Mouse (Mus musculus): ENCODE measurements around the gene Akap12.
A peak's percentile ranks its signal among the peaks of the same experiment; 100 is the strongest.

Akap12 gene

GRCm38 (mm10) chr10:4284781-4285180 is 18.6 kb downstream of the Akap12 start:
- no peak for DNase-seq (ENCODE audit: low read depth)

DNA sequence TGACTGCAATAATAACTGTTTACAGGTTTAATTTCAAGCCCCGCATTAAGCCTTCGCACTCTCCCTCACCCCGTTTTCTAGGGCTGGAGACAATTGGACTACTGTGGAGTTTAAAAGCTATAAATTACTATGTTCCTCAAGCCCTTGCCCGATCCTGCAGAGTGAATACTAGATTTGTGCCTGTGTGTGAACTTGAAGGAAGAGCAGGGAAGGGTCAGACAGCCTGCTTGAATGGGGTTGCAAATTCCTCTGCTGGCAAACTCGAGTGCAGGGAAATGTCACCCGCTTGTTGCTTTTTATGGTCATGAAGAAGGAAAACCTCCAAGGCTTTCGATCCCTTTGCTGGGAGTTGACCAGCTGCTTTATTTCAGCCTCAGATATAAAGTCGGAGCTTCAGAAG is 19.6 kb downstream of the Akap12 start:
- no peak for DNase-seq (ENCODE audit: low read depth)

GRCm38 (mm10) chr10:4289171-4289570 is 23.0 kb downstream of the Akap12 start:
- no peak for DNase-seq (ENCODE audit: low read depth)

DNA sequence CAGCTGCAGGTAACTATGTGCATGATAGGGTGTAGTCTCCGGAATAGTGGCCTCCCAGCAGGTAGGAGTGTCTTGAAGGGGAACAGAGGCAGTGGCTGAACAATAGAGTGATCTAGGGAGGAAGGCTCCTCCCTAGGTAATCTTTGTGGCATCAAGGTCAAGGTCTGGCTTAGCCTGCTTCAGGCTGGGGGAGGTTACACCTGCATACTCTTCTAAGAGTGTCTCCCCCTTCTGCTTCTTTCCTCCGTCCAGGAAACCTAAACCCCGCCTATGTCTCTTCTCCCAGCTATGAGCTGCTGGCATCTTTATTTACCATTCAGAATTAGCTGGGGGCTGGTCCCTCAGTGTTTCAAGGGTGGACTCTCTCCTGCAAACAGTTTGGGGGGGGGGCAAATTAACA is 23.5 kb downstream of the Akap12 start:
- DNase-seq (ENCODE audit: low read depth) = no peak

GRCm38 (mm10) chr10:4290145-4290544 is 24.0 kb downstream of the Akap12 start:
- DNase-seq (ENCODE audit: low read depth) = no peak

DNA sequence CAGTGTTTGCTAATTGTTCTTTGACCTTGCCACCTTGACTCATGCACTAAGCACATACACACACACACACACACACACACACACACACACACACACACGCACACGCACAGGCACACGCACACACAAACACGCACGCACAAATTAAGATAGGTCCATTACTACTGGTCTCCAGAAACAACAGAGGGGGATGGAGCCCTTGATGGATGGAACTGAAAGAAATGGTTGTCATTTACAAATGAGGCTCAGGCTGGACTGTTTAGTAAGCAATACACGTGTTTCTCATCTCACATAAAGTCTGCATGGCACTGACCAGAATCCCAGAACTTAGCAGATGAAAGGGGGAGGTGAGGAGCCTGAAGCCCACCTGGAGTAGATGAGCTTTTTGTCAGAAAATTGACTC is 24.4 kb downstream of the Akap12 start:
- DNase-seq (ENCODE audit: low read depth) = no peak

DNA sequence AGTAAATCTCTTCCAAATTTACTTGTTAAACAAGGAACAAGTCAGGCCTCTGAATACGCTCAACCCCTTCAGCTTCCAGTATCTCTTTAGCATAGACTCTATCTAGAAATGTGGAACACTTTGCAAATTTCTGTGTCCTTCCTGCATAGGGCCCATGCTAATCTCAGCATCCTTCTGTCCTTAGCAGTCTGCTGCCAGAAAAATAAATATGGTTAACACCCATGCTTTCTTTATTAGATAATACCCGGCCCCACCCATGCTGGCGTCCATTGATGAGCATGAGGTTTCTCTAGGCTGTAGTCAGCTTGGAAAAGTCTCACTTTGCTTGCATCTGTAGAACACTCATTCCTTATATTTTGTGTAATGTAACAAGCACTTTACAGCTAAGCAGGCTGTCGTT is 27.2 kb downstream of the Akap12 start:
- no peak for DNase-seq (ENCODE audit: low read depth)

DNA sequence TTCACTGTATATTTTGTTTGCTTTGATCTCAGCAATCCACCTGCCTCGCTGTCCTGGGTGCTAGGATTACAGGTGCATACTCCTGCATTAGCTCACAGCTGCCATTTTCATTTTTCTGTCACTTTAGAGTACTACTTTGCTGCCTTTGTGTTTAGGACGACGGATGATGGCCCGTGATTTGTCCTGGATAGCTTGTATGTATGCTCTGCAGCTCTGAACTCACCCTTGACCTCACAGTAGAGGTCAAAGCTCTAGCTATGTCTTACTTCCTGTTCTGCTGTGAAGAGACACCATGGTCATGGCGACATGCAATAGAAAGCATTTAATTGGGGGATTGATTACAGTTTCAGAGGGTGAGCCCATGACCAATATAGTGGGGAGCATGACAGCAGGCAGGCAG is 37.4 kb downstream of the Akap12 start:
- DNase-seq (ENCODE audit: low read depth) = no peak

DNA sequence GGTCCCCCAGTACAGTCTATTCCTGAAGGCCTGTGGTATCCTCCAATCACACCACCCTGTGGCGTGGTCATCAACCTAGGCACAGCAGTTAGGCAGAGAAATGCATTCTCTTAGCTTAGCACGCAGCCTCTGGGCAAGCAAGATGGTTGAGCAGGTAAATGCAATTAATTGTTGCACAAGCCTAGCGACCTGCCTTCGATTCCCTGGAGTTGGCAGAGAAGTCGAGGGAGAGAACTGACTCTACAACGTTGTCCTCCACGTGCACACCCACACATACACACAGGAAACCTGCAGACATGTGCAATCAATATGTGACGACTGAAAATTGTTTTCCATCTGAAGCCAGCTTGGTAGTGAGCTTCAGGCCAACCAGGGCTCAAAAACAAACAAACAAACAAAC is 57.7 kb downstream of the Akap12 start:
- DNase-seq (ENCODE audit: low read depth) = no peak

DNA sequence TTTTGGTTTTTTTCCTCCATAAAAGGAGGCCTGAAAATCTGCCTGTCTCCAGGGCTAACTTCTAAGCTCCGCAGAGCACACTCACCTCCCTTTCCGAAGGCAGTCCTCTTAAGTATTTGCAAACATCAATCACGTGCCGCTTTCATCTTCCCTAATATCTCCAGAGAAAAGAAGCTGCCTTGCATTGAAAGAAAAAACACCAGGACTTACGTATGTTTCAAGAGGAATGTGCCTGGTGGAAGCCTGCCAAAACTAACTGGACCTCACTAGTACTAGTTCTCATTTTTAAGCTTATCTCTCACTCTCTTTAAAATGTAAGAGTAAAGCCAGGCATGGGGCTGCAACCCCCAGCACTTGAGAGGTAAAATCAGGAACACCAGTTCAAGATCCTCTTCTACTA is 59.4 kb downstream of the Akap12 start:
- DNase-seq (ENCODE audit: low read depth) = no peak

DNA sequence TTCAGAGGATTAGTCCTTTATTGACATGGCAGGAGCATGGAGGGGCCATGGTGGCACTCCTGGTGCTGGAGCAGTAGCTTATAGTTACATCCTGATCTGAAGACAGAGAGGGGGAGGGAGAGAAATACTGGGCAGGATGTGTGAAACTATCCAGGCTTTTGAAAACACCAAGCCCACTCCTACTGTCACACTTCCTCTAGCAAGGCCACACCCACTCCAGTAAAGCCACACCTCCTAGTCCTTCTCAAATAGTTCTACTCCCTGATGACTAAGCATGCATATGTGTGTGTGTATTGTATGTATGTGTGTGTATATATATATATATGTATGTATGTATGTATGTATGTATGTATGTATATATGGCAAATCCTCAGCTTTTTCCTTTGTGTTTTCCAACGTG is 61.5 kb downstream of the Akap12 start:
- DNase-seq (ENCODE audit: low read depth) = no peak

DNA sequence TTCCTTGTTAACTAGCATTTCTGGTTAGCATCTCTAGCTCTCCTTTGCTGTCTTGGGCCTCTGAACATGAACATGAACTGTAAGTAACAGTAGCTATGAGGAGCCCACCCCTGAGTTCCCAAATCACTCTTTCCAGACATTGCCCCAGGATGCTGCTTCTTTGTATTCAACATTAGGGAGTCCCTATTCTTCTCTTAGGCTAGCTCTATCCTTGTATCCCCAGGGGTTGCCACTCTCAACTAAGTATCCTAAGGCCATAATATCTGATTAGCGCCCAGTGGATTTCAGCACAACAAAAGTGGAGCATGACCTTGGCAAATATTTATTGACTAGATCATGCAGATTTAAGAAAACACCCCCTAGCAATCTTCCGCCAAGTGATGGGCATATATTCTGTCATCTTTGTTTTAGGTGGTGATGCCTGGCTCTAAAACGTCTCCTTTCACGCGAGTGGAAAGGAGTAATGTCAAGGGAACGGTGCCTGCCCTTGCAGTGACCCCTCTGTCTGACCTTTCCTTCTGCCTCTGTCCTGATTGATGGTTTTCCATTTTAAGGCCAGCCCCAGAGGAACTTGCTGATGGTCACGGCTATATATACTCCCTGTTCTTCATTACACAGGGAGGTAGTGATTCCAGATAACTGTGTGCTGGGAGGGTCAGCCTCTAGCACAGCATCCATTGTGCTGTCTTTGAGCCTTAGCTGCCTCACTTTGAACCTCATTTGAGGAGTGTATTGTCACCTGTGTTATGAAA is 66.2 kb downstream of the Akap12 start:
- DNase-seq (ENCODE audit: low read depth) = no peak

DNA sequence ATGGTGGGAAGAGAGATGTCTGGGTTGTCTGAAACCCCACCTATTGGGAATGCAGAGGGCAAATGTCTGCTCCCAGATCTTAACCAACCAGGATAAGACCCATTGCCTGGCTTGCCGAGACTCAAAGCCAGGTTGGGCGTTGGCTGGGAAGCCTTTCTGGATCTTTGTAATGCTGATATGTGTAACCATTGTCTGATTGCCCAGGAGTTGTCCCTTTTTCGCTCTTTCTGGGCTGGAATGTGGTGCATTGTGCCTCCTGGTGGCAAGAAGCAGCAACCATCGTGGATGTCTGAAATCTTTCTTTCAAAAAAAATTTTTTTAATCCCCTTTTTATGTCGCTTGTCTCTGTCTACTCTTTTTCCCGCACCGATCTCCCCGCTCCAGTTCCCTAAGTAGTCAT is 67.1 kb downstream of the Akap12 start:
- DNase-seq (ENCODE audit: low read depth) = no peak

DNA sequence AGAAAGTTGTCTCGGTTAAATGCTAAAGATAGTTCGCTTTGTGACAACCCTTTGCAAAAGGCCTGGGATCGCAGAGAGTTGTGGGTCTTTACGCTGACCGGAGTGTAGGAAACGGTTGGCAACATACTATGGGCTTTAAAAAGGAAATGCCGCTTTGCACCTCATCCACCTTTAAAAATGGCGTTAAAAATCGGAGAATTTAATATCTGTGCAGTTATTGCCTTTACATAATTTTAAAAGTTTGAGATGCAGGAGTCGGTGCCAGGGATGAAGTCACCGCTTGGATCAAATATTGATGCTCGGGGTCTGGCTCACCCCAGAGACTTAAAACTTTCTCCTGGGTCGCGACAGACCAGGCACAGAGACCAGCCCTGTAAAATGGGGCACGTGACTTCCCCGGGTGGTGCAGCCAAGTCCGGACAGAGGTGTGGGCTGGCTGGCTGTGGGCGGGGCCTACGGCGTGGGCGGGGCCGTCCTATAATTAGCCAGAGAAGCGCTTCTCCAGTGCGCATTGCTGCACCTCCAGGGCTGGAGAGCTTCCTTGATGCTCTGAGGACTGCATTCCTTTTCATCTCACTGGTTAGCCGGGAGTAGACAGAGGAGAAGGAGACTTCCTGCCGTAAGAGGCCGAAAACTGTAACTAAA is 68.0 kb downstream of the Akap12 start:
- peak; percentile 66 for DNase-seq (ENCODE audit: low read depth)

GRCm38 (mm10) chr10:4338863-4339461 is 72.8 kb downstream of the Akap12 start:
- DNase-seq (ENCODE audit: low read depth) = no peak

GRCm38 (mm10) chr10:4341430-4341829 is 75.2 kb downstream of the Akap12 start:
- no peak for DNase-seq (ENCODE audit: low read depth)

DNA sequence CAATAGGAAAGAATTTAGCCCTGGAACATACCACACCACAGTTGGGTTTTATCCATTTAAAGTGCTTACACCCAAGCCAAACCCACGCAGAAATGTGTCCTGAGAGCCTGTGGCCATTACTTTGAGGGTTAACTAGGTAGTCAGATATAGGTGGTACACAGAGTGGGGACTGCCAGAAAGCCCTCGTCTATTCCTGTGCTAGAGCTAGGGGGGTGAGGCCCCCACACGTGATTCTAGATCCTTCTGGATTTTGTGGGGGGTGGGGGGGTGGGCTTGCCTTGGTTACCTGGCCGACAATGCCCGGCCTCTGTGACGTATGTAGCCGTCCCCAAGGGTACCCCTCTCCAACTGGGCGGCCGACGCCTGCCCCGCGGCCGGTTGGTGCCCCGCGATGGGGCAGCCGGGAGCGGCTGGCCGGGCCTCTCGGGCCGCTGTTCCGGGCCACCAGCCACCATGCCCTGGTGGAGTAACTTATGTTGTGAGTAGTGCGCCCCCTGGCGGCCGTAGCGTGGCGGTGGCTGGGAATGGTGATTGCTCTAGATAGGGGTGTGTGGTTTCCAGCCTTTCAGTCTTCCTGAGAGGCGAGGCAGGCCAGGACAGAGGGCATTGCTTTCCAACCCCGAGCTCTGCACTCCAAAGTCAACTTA is 80.4 kb downstream of the Akap12 start:
- peak; percentile 83 for DNase-seq (ENCODE audit: low read depth)

- DNase-seq (ENCODE audit: low read depth) = no peak
These were observed 80.9 kb downstream of the Akap12 start for GRCm38 (mm10) chr10:4347136-4347492.

GRCm38 (mm10) chr10:4347591-4347990 is 81.4 kb downstream of the Akap12 start:
- no peak for DNase-seq (ENCODE audit: low read depth)

DNA sequence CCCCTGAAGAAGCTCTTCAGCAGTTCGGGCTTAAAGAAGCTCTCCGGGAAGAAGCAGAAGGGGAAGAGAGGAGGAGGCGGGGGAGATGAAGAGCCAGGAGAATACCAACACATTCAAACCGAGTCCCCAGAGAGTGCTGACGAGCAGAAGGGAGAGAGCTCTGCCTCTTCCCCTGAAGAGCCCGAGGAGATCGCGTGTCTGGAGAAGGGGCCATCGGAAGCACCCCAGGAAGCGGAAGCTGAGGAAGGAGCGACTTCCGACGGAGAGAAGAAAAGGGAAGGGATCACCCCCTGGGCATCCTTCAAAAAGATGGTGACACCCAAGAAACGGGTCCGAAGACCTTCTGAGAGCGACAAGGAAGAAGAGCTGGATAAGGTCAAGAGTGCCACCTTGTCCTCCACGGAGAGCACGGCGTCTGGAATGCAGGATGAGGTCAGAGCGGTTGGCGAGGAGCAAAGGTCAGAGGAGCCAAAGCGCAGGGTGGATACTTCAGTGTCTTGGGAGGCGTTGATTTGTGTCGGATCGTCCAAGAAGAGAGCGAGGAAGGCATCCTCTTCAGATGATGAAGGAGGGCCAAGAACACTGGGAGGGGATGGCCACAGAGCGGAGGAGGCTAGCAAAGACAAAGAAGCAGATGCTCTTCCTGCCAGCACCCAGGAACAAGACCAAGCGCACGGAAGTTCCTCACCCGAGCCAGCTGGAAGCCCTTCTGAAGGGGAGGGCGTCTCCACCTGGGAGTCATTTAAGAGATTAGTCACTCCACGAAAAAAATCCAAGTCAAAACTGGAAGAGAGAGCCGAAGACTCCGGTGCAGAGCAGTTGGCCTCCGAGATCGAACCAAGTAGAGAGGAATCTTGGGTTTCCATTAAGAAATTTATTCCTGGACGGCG is 88.4 kb downstream of the Akap12 start:
- no peak for DNase-seq (ENCODE audit: low read depth)

DNA sequence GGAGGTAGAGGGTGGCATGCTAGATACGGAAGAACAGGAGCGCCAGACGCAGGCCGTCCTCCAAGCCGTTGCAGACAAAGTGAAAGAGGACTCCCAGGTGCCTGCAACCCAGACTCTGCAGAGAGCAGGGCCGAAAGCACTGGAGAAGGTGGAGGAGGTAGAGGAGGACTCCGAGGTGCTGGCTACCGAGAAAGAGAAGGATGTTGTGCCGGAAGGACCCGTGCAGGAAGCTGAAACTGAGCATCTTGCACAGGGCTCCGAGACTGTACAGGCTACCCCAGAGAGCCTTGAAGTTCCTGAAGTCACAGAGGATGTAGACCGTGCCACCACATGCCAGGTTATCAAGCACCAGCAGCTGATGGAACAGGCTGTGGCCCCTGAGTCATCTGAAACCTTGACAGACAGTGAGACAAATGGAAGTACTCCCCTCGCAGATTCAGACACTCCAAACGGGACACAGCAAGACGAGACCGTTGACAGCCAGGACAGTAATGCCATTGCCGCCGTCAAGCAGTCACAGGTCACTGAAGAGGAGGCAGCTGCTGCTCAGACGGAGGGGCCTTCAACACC is 89.8 kb downstream of the Akap12 start:
- no peak for DNase-seq (ENCODE audit: low read depth)

DNA sequence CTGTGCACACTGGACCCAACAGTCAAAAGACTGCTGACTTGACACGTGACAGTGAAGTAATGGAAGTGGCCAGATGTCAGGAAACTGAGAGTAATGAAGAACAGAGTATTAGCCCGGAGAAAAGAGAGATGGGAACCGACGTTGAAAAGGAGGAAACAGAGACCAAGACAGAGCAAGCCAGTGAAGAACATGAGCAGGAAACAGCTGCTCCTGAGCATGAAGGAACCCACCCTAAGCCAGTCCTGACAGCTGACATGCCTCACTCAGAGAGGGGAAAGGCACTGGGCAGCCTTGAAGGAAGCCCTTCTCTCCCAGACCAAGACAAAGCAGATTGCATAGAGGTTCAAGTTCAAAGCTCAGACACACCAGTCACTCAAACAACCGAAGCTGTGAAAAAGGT is 90.5 kb downstream of the Akap12 start:
- no peak for DNase-seq (ENCODE audit: low read depth)

All from c-Kit-positive CD71-positive TER-119-negative erythroid progenitor cells, embryonic 14.5 days (primary cell).